Mouse (Mus musculus) midbrain, postnatal 0 days (tissue): Measurements from ENCODE around the gene Lbhd1. TPM values are rescaled to one million over a fixed set of nuclear protein-coding genes. Genes with fewer than 3 reads are reported as not detected.

ENCODE experiments used
- ATAC-seq: fragments of 200-750 bp; cut with Nextera tagmentation; 2 replicates; pipeline ENCODE4 v1.8.0; 2017; ENCODE audit warnings: moderate number of reproducible peaks, mild to moderate bottlenecking, moderate TSS enrichment, moderate library complexity; ENCODE audit not compliant: low FRiP score
- DNase-seq: peaks from one replicate; pipeline ENCODE4 v3.0.0-alpha.2; 2015; ENCODE audit warnings: low spot score
- H3K27ac ChIP-seq: fragments of 300-500 bp; sonication (generic); 2 replicates; pipeline ENCODE4 v1.5.1; 2014; ENCODE audit warnings: low read depth, mild to moderate bottlenecking, low read length, mixed read lengths
- H3K27me3 ChIP-seq: fragments of 300-500 bp; sonication (generic); 2 replicates; pipeline ENCODE4 v1.6.1; 2014; ENCODE audit warnings: low read length, control low read depth, mixed read lengths; ENCODE audit not compliant: insufficient read depth
- H3K36me3 ChIP-seq: fragments of 300-500 bp; sonication (generic); 2 replicates; pipeline ENCODE4 v1.6.1; 2014; ENCODE audit warnings: low read length, control low read depth, mixed read lengths; ENCODE audit not compliant: insufficient read depth
- H3K4me1 ChIP-seq: fragments of 300-500 bp; sonication (generic); 2 replicates; pipeline ENCODE4 v1.6.1; 2014; ENCODE audit warnings: mild to moderate bottlenecking, control low read depth, antibody characterized with exemption, low read length, mixed read lengths; ENCODE audit not compliant: insufficient read depth
- H3K4me2 ChIP-seq: fragments of 300-500 bp; sonication (generic); 2 replicates; pipeline ENCODE4 v1.6.1; 2014; ENCODE audit warnings: low read depth, mild to moderate bottlenecking, low read length, mixed read lengths; ENCODE audit not compliant: poor library complexity, severe bottlenecking
- H3K4me3 ChIP-seq: fragments of 300-500 bp; sonication (generic); 2 replicates; pipeline ENCODE4 v1.5.1; 2014; ENCODE audit warnings: low read depth, mild to moderate bottlenecking, low read length, moderate library complexity
- H3K9ac ChIP-seq: fragments of 300-500 bp; sonication (generic); replicated peaks from 2 replicates; pipeline ENCODE4 v1.6.1; 2014; ENCODE audit warnings: mild to moderate bottlenecking, low read length, moderate library complexity, mixed read lengths; ENCODE audit not compliant: poor library complexity, severe bottlenecking
- H3K9me3 ChIP-seq: fragments of 300-500 bp; sonication (generic); 2 replicates; pipeline ENCODE4 v1.6.1; 2016; ENCODE audit warnings: low read length, control low read depth
- CTCF ChIP-seq: IDR thresholded peaks from 2 replicates; pipeline ENCODE4 v1.5.1; 2016; ENCODE audit warnings: antibody characterized with exemption, mild to moderate bottlenecking
- WGBS: fragments of 180-500 bp; shearing (Covaris S2); extraction: QIAGEN DNeasy Blood & Tissue Kit; methylation state at CpG from one replicate; pipeline ENCODE4 v1.1.7; 2014; 5-methylcytosine and 5-hydroxymethylcytosine counted together
- polyA plus RNA-seq: library from polyadenylated mRNA; unstranded; fragments of >200 nt; fragmentation: Nextera tagmentation; extraction: Ambion mirVana; gene quantifications from 2 replicates; pipeline ENCODE4 v1.2.1, GENCODE M21; 2015
- total RNA-seq: library from RNA; depleted of rRNA; stranded (reverse); fragments of >200 nt; gene quantifications from 2 replicates; pipeline ENCODE4 v1.2.3, GENCODE M21; 2014

Lbhd1 gene
- total and polyA plus RNA-seq, 2 experiments from 2014 or later = 6.6 to 20.6 TPM

- Histone ChIP-seq H3K4me2 (no peak overlapping the region), H3K27ac (no peak overlapping the region), H3K4me3 (no peak overlapping the region), H3K4me1 (peaks cover 5% of the 10 kb centered on the region; the same call in 1 of the 2 replicates), H3K9me3 (no peaks in the 10 kb centered on the region), H3K27me3 (no peaks in the 10 kb centered on the region), H3K36me3 (peaks cover 23% of the 10 kb centered on the region), H3K9ac (no peak overlapping the region)
- 93% methylated on average over 3 of the region's 3 CpGs for WGBS
- ATAC-seq (no peak), DNase-seq (no peak)
- TF ChIP-seq CTCF = no peak
Observed at GRCm38 (mm10) chr19:8919000-8919399, 35.5 kb downstream of the Lbhd1 start.

GRCm38 (mm10) chr19:8919684-8920072, 36.1 kb downstream of the Lbhd1 start:
- ATAC-seq (no peak), DNase-seq (no peak)
- H3K4me1 ChIP-seq = peaks cover 5% of the 10 kb centered on the region; the same call in 1 of the 2 replicates
- H3K9ac ChIP-seq = no peak overlapping the region
- no peak for TF ChIP-seq CTCF
- peaks cover 17% of the 10 kb centered on the region for H3K36me3 ChIP-seq
- peak overlapping the region; percentile 86 for H3K4me2 ChIP-seq
- peak overlapping the region; percentile 78 for H3K27ac ChIP-seq
- no peaks in the 10 kb centered on the region for H3K9me3 ChIP-seq
- 62% methylated on average over 6 of the region's 6 CpGs for WGBS
- H3K4me3 ChIP-seq = peak overlapping the region; percentile 85
- no peaks in the 10 kb centered on the region for H3K27me3 ChIP-seq

GRCm38 (mm10) chr19:8920073-8920736, 36.7 kb downstream of the Lbhd1 start, which contains the start of gene B3gat3:
Gene B3gat3 (plus strand): TSS chr19:8920374.
- Histone ChIP-seq H3K9me3 (no peaks in the 10 kb centered on the region), H3K4me3 (peak within 1 kb of the TSS; percentile 85), H3K27ac (peak within 1 kb of the TSS; percentile 78), H3K27me3 (no peaks in the 10 kb centered on the region), H3K36me3 (peaks cover 13% of the 10 kb centered on the region), H3K4me1 (peaks cover 5% of the 10 kb centered on the region; the same call in 1 of the 2 replicates), H3K9ac (peak within 1 kb of the TSS; percentile 84), H3K4me2 (peak within 1 kb of the TSS; percentile 86)
- WGBS = 3% methylated on average over 36 of the region's 50 CpGs
- no peak for TF ChIP-seq CTCF
- DNase-seq = peak; percentile 96
- ATAC-seq = peak; percentile 96

GRCm38 (mm10) chr19:8920836-8921291, 37.3 kb downstream of the Lbhd1 start:
- Histone ChIP-seq H3K9ac (peak overlapping the region; percentile 84), H3K4me1 (peaks cover 5% of the 10 kb centered on the region; the same call in 1 of the 2 replicates), H3K36me3 (peaks cover 12% of the 10 kb centered on the region), H3K27ac (peak overlapping the region; percentile 78), H3K4me3 (peak overlapping the region; percentile 85), H3K9me3 (no peaks in the 10 kb centered on the region), H3K4me2 (peak overlapping the region; percentile 86), H3K27me3 (no peaks in the 10 kb centered on the region)
- no peak for TF ChIP-seq CTCF
- peak; percentile 53 for ATAC-seq
- peak; percentile 56 for DNase-seq
- WGBS = under 1% methylated on average over 6 of the region's 6 CpGs

- ATAC-seq = no peak
- H3K9ac ChIP-seq = no peak overlapping the region
- H3K4me2 ChIP-seq = peak overlapping the region; percentile 86; the same call in 1 of the 2 replicates
- H3K4me3 ChIP-seq = no peak overlapping the region
- DNase-seq = no peak
- 83% methylated on average over 9 of the region's 9 CpGs for WGBS
- TF ChIP-seq CTCF = no peak
- H3K27ac ChIP-seq = no peak overlapping the region
- no peaks in the 10 kb centered on the region for H3K9me3 ChIP-seq
- peaks cover 5% of the 10 kb centered on the region; the same call in 1 of the 2 replicates for H3K4me1 ChIP-seq
- no peaks in the 10 kb centered on the region for H3K27me3 ChIP-seq
- H3K36me3 ChIP-seq = peaks cover 14% of the 10 kb centered on the region
Observed at GRCm38 (mm10) chr19:8921741-8922140, 38.2 kb downstream of the Lbhd1 start.

- no peak for TF ChIP-seq CTCF
- no peak overlapping the region for H3K4me2 ChIP-seq
- WGBS = 96% methylated on average over 2 of the region's 2 CpGs
Observed at GRCm38 (mm10) chr19:8926766-8927165, 43.2 kb downstream of the Lbhd1 start.

More at GRCm38 (mm10) chr19:8926766-8927165, 43.2 kb downstream of the Lbhd1 start:
- ATAC-seq (no peak), DNase-seq (no peak)
- Histone ChIP-seq H3K4me1 (no peaks in the 10 kb centered on the region), H3K9me3 (no peaks in the 10 kb centered on the region), H3K27ac (no peak overlapping the region), H3K27me3 (no peaks in the 10 kb centered on the region), H3K4me3 (no peak overlapping the region), H3K9ac (no peak overlapping the region), H3K36me3 (peaks cover 21% of the 10 kb centered on the region)
